Mouse (Mus musculus) liver, embryonic 12.5 days (tissue): ENCODE measurements around the gene Prickle4. TPM values are rescaled to one million over a fixed set of nuclear protein-coding genes. Genes with fewer than 3 reads are reported as not detected.

Source experiments
- ATAC-seq: fragments of 200-750 bp; cut with Nextera tagmentation; 2 replicates; pipeline ENCODE4 v1.8.0; 2017; ENCODE audit warnings: moderate number of reproducible peaks, mild to moderate bottlenecking, moderate library complexity
- H3K27ac ChIP-seq: fragments of 300-500 bp; sonication (generic); 2 replicates; pipeline ENCODE4 v1.5.1; 2016; ENCODE audit warnings: mild to moderate bottlenecking
- H3K27me3 ChIP-seq: fragments of 300-500 bp; sonication (generic); replicated peaks from 2 replicates; pipeline ENCODE4 v1.6.1; 2016; ENCODE audit warnings: mild to moderate bottlenecking, moderate library complexity
- H3K36me3 ChIP-seq: fragments of 300-500 bp; sonication (generic); 2 replicates; pipeline ENCODE4 v1.6.1; 2016; ENCODE audit warnings: mild to moderate bottlenecking, moderate library complexity
- H3K4me1 ChIP-seq: fragments of 300-500 bp; sonication (generic); 2 replicates; pipeline ENCODE4 v1.6.1; 2016
- H3K4me2 ChIP-seq: fragments of 300-500 bp; sonication (generic); 2 replicates; pipeline ENCODE4 v1.6.1; 2016; ENCODE audit warnings: mild to moderate bottlenecking, moderate library complexity
- H3K4me3 ChIP-seq: fragments of 300-500 bp; sonication (generic); 2 replicates; pipeline ENCODE4 v1.5.1; 2016; ENCODE audit warnings: mild to moderate bottlenecking, moderate library complexity
- H3K9ac ChIP-seq: fragments of 300-500 bp; sonication (generic); 2 replicates; pipeline ENCODE4 v1.6.1; 2016; ENCODE audit warnings: mild to moderate bottlenecking, moderate library complexity
- H3K9me3 ChIP-seq: fragments of 300-500 bp; sonication (generic); replicated peaks from 2 replicates; pipeline ENCODE4 v1.6.1; 2016; ENCODE audit warnings: mild to moderate bottlenecking, moderate library complexity
- WGBS: fragments of 180-500 bp; shearing (Covaris S2); methylation state at CpG from one replicate; pipeline ENCODE4 v1.1.7; 2016; ENCODE audit not compliant: insufficient replicate concordance; 5-methylcytosine and 5-hydroxymethylcytosine counted together
- polyA plus RNA-seq: library from polyadenylated mRNA; unstranded; fragments of >200 nt; fragmentation: Nextera tagmentation; extraction: Ambion mirVana; gene quantifications from 2 replicates; pipeline ENCODE4 v1.2.1, GENCODE M21; 2016

Prickle4 gene
- polyA plus RNA-seq = not detected in 2 replicates

GRCm38 (mm10) chr17:47694503-47695336 lies at the start of gene Prickle4:
Prickle4 (minus strand) TSS chr17:47694736.
- Histone ChIP-seq H3K4me2 (peak within 1 kb of the TSS; percentile 92), H3K4me3 (peak within 1 kb of the TSS; percentile 71), H3K9me3 (no peaks in the 10 kb centered on the region), H3K27me3 (peaks cover 79% of the 10 kb centered on the region), H3K9ac (peak within 1 kb of the TSS; percentile 77), H3K4me1 (peaks cover 31% of the 10 kb centered on the region), H3K36me3 (no peaks in the 10 kb centered on the region), H3K27ac (0 out of 2 replicates have a peak within 1 kb of the TSS, but pooled peaks have one; percentile 8)
- ATAC-seq = peak; percentile 88
- under 1% methylated on average over 79 of the region's 82 CpGs for WGBS

DNA sequence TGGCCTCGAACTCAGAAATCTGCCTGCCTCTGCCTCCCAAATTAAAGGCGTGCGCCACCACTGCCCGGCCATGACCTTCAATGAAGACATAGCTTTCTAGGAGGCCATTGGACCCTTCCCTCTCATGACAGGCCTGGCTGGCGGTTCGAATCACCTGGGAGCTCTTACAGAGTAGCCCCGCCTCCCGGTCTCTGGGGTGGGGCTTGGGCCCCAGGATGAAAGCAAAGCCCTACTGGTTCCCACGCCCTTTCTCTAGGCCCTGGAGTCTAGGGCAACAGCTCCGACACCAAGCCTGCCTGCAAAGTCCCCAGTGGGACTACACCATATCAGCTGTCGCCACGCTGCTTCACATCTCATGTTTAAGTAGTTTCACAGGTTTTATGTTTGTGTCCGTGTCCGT lies 49.5 kb upstream of the Prickle4 start:
- Histone ChIP-seq H3K36me3 (0 out of 2 replicates have a peak, but pooled peaks cover 6% of the 10 kb centered on the region), H3K4me3 (no peak overlapping the region), H3K27ac (no peak overlapping the region), H3K4me2 (no peak overlapping the region), H3K27me3 (peaks cover 7% of the 10 kb centered on the region), H3K9ac (no peak overlapping the region), H3K9me3 (peaks cover 4% of the 10 kb centered on the region; the same call in 1 of the 2 replicates), H3K4me1 (peaks cover 34% of the 10 kb centered on the region)
- WGBS = 77% methylated on average over 14 of the region's 14 CpGs
- ATAC-seq = no peak

DNA sequence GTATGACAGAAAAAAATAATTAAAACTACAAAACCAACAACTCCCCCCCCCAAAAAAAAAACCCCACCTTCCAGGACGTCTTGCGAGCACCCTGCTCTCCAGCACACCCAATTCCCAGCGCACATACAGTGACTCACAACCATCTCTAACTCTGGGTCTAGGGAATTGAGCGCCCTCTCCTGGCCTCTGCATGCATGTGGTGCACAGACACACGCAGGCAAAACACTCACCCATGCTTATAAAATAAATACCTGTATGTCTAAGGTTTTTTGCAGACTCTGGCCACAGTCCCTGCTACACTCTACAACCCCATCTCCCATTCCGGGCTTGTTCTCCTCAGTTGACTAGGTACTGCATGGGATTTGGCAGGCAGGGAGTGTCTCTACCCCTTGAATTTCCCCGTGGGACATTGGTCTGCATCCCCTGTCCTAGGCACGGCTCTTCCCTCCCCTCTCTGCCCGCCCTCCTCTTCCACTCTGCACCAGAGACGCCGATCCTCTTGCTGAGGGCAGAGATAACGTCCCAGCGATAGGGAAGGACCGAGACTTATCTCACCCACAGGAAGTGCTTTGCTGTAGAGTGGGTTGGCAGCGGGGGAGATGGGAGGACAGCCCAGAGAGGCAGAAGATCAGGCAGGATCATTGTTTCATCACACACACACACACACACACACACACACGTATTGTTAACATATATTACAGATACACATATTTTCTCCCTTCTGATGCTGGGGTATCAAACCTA lies 48.6 kb upstream of the Prickle4 start:
- Histone ChIP-seq H3K9ac (0 out of 2 replicates have a peak overlapping the region, but pooled peaks have one; percentile 8), H3K27ac (peak overlapping the region; percentile 46; the same call in 1 of the 2 replicates), H3K4me2 (peak overlapping the region; percentile 53), H3K36me3 (0 out of 2 replicates have a peak, but pooled peaks cover 6% of the 10 kb centered on the region), H3K4me3 (peak overlapping the region; percentile 4; the same call in 1 of the 2 replicates), H3K27me3 (peaks cover 17% of the 10 kb centered on the region), H3K9me3 (peaks cover 4% of the 10 kb centered on the region; the same call in 1 of the 2 replicates), H3K4me1 (peaks cover 35% of the 10 kb centered on the region)
- WGBS = 7% methylated on average over 16 of the region's 16 CpGs
- ATAC-seq = peak; percentile 82

DNA sequence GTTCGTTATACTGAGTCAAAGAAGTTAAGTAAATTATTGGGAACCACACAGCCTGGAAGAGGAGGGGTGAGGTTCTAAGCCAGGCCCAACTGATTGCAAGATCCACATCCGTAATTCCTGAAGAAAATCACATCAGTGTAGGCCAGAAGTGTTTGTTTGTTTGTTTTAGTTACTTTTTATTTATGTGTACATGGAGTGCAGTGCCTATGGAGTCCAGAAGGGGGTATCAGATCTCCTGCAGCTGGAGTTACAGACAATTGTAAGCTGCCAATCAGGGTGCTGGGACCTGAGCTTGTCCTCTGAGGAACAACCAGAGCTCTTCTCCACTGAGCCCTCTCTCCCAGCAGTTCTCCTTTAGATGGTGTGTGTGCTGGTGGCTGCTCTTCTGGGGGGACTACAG lies 45.6 kb upstream of the Prickle4 start:
- Histone ChIP-seq H3K9ac (no peak overlapping the region), H3K27ac (no peak overlapping the region), H3K4me2 (no peak overlapping the region), H3K27me3 (peaks cover 28% of the 10 kb centered on the region), H3K4me3 (no peak overlapping the region), H3K9me3 (peaks cover 4% of the 10 kb centered on the region; the same call in 1 of the 2 replicates), H3K4me1 (peaks cover 47% of the 10 kb centered on the region), H3K36me3 (0 out of 2 replicates have a peak, but pooled peaks cover 6% of the 10 kb centered on the region)
- ATAC-seq = no peak
- 78% methylated on average over 2 of the region's 2 CpGs for WGBS

DNA sequence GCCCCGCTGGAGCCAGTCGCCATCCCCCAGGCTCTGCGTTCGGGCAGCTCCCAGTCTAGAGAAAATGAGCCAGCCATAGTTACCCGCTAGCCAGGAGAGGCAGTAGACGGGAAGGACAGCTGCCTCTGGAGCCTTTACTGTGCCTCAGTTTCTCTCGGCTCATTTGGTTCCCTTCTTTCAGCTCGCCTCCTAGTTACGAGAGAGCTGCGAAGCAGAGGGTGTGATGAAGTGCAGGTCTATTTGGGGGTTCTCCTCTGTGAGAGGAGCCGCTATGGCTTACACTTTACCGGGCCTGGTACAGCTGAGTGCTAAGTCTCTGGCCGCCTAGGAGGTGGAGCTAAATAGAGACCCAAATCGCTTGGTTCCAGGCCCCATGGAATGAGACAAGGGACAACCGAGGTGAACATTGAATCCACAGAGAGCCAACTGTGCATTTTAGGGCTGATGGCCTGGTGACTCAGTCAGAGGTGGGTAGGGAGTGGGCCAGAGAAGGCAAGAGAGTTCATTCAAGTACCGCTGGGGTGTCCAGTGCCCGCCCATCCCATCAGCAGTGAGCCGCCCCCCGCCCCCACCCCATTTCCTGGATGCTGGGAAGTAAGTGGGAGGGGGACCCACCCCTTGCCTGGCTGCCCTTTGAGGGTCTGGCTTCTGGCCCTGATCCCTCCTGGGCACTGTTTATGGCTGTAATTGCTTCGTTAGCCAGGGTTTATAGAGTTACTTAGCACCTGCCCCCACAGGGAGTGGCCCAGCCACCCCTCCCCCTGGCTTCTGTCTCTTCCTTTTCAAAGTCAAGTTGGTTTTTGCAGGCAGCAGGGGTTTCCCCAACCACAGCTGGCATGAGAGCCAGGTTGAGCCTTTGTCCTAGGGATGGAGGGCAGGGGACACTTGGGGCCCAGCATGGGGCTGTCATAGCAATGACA lies 44.6 kb upstream of the Prickle4 start:
- 18% methylated on average over 20 of the region's 20 CpGs for WGBS

DNA sequence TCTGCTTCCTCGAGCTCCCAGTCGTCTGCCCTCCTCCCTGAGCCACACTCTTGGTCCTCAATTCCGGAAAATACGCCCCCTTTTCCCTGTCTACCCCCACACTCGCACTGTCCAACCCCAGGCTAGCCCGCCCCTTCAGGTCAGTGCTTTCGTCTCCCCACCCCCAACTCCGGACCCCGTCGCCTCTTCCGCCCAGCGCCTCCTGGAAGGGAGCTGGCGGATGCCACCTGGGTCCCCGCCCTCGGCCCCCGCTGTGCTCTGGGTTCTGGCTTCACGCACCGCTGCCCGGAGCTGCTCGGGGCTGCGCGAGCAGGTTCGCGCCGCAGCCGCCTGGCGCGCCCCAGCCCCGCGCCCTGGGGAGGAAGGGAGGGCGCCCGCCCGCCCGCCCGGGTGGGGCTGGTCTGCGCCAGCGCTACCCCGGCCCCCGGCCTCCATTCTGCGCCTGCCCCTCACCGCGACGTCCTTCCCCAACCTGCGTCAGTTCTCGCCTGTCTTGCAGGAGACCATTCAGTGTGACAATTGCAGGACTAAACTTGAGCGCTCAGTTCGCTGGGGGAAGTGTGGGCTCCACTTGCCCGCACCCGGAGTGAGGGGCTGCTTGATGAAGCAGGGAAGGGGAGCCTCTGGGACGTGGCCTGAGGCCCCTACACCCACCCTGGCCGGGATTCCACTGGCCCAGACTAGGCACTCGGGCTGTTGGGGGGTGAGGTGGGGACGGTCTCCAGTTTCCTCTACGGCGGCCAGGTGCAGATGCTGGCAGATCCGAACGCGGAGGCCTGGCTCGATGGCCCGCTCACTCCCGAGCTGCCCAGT lies 43.7 kb upstream of the Prickle4 start:
- Histone ChIP-seq H3K9me3 (no peaks in the 10 kb centered on the region), H3K9ac (peak overlapping the region; percentile 74), H3K27ac (peak overlapping the region; percentile 50), H3K4me2 (peak overlapping the region; percentile 100), H3K4me3 (peak overlapping the region; percentile 68), H3K4me1 (peaks cover 42% of the 10 kb centered on the region), H3K27me3 (peaks cover 37% of the 10 kb centered on the region), H3K36me3 (no peaks in the 10 kb centered on the region)
- ATAC-seq = peak; percentile 30
- 2% methylated on average over 53 of the region's 61 CpGs for WGBS

More for the DNA sequence above, 44.6 kb upstream of the Prickle4 start:
- H3K9ac ChIP-seq = peak overlapping the region; percentile 74
- peak overlapping the region; percentile 100 for H3K4me2 ChIP-seq
- H3K9me3 ChIP-seq = no peaks in the 10 kb centered on the region
- ATAC-seq = no peak
- H3K27ac ChIP-seq = peak overlapping the region; percentile 50; the same call in 1 of the 2 replicates
- peaks cover 33% of the 10 kb centered on the region for H3K27me3 ChIP-seq
- H3K36me3 ChIP-seq = no peaks in the 10 kb centered on the region
- peak overlapping the region; percentile 68 for H3K4me3 ChIP-seq
- H3K4me1 ChIP-seq = peaks cover 45% of the 10 kb centered on the region

- under 1% methylated on average over 42 of the region's 60 CpGs for WGBS
- H3K27ac ChIP-seq = peak overlapping the region; percentile 76
- ATAC-seq = peak; percentile 77
- peak overlapping the region; percentile 68 for H3K4me3 ChIP-seq
- H3K36me3 ChIP-seq = no peaks in the 10 kb centered on the region
- H3K4me2 ChIP-seq = peak overlapping the region; percentile 100
- H3K9ac ChIP-seq = peak overlapping the region; percentile 74
- peaks cover 34% of the 10 kb centered on the region for H3K4me1 ChIP-seq
- no peaks in the 10 kb centered on the region for H3K9me3 ChIP-seq
- H3K27me3 ChIP-seq = peaks cover 37% of the 10 kb centered on the region
These were observed 42.9 kb upstream of the Prickle4 start for GRCm38 (mm10) chr17:47737271-47738065.

DNA sequence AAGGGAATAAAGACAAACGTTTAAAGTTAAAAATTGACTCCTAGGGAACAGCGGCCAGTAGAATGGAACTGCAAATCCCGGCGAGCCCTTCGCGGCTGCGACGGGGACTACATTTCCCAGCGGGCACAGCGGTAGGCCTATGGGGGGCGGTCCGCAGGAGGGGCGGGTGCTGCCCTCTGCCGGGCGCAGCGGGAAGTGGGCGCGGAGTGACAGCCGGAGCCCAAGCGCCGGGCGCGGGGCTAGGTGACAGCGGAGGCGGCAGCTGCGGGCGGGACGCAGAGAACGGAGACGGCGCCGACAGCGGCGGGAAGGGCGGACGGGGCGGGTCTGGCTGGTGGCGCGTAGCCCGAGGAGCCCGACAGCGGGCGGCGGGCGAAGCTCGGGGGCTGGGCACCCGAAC lies 42.3 kb upstream of the Prickle4 start, which contains the start of gene Tfeb:
Tfeb (plus strand) TSS at position 175 of the 400 bp plus-strand sequence.
- H3K9me3 ChIP-seq = no peaks in the 10 kb centered on the region
- no peaks in the 10 kb centered on the region for H3K36me3 ChIP-seq
- ATAC-seq = peak; percentile 81
- H3K4me3 ChIP-seq = peak within 1 kb of the TSS; percentile 68
- under 1% methylated on average over 47 of the region's 47 CpGs for WGBS
- H3K4me1 ChIP-seq = peaks cover 34% of the 10 kb centered on the region
- H3K27ac ChIP-seq = peak within 1 kb of the TSS; percentile 76
- peak within 1 kb of the TSS; percentile 100 for H3K4me2 ChIP-seq
- peak within 1 kb of the TSS; percentile 74 for H3K9ac ChIP-seq
- peaks cover 43% of the 10 kb centered on the region for H3K27me3 ChIP-seq

DNA sequence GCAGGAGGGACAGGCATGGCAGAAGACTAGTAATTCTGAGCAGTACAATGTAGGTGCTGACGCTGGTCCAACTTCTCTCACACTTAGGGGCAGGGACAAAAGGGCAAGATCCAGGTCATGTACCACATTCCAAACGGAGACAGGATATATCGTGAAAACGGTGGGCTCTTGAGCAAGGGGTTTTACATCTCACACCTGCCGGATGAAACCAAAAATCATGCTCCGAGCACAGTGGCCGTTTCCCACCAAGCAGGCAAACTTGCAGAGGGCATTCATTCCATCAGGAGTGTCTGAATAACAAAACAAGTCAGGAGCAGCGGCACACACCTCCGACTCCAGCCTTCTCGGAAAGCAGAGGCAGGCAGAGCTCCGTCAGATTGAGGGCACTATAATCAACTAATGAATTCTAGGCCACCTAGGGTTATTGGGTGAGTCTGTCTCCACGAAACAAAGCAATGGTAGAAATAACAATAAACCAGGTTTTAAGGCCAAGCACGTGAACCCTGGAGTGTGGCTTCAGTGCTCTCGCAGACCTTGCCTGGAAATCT lies 41.1 kb upstream of the Prickle4 start:
- WGBS = 65% methylated on average over 14 of the region's 14 CpGs
- Histone ChIP-seq H3K9ac (no peak overlapping the region), H3K4me1 (peaks cover 34% of the 10 kb centered on the region), H3K4me2 (no peak overlapping the region), H3K27ac (no peak overlapping the region), H3K4me3 (no peak overlapping the region), H3K9me3 (no peaks in the 10 kb centered on the region), H3K36me3 (no peaks in the 10 kb centered on the region), H3K27me3 (peaks cover 50% of the 10 kb centered on the region)
- ATAC-seq = no peak
